Mouse (Mus musculus) c-Kit-positive CD71-positive TER-119-positive erythroid progenitor cells, embryonic 14.5 days (primary cell): ENCODE data around the gene 1700029I15Rik.

Experiments used
- DNase-seq: peaks from one replicate; pipeline ENCODE4 v3.0.0-alpha.2; 2013; ENCODE audit warnings: low spot score

The 1700029I15Rik gene

GRCm38 (mm10) chr2:92381901-92382588 lies at the start of gene 1700029I15Rik:
Gene 1700029I15Rik (plus strand): TSS chr2:92382538.
- DNase-seq = no peak

GRCm38 (mm10) chr2:92342418-92342817 lies 39.9 kb upstream of the 1700029I15Rik start:
- no peak for DNase-seq

GRCm38 (mm10) chr2:92347191-92347590 lies 35.1 kb upstream of the 1700029I15Rik start:
- DNase-seq = no peak

- DNase-seq = no peak
Measured at GRCm38 (mm10) chr2:92349589-92350425, 32.5 kb upstream of the 1700029I15Rik start.

- DNase-seq = no peak
Measured at GRCm38 (mm10) chr2:92350686-92351085, 31.7 kb upstream of the 1700029I15Rik start.

- no peak for DNase-seq
Measured at GRCm38 (mm10) chr2:92353402-92353801, 28.9 kb upstream of the 1700029I15Rik start.

GRCm38 (mm10) chr2:92354224-92354623 lies 28.1 kb upstream of the 1700029I15Rik start:
- no peak for DNase-seq

- DNase-seq = no peak
Measured at GRCm38 (mm10) chr2:92359301-92359700, 23.0 kb upstream of the 1700029I15Rik start.

GRCm38 (mm10) chr2:92360186-92360823 lies 22.0 kb upstream of the 1700029I15Rik start:
- no peak for DNase-seq

GRCm38 (mm10) chr2:92360893-92361292 lies 21.4 kb upstream of the 1700029I15Rik start:
- DNase-seq = no peak

GRCm38 (mm10) chr2:92361795-92362194 lies 20.5 kb upstream of the 1700029I15Rik start:
- no peak for DNase-seq

GRCm38 (mm10) chr2:92362571-92363228 lies 19.6 kb upstream of the 1700029I15Rik start:
- DNase-seq = no peak

GRCm38 (mm10) chr2:92364086-92364485 lies 18.3 kb upstream of the 1700029I15Rik start:
- DNase-seq = no peak

- no peak for DNase-seq
Measured at GRCm38 (mm10) chr2:92365568-92365967, 16.8 kb upstream of the 1700029I15Rik start.

- DNase-seq = no peak
Measured at GRCm38 (mm10) chr2:92367383-92368029, 14.8 kb upstream of the 1700029I15Rik start.

GRCm38 (mm10) chr2:92370375-92370774 lies 12.0 kb upstream of the 1700029I15Rik start:
- no peak for DNase-seq

- no peak for DNase-seq
Measured at GRCm38 (mm10) chr2:92370821-92371805, 11.2 kb upstream of the 1700029I15Rik start.

GRCm38 (mm10) chr2:92371971-92372690 lies 10.2 kb upstream of the 1700029I15Rik start:
- no peak for DNase-seq

GRCm38 (mm10) chr2:92372767-92373436 lies 9.4 kb upstream of the 1700029I15Rik start:
- no peak for DNase-seq
